Mouse (Mus musculus): Measurements from ENCODE around the gene Sema3e. TPM values are rescaled to one million over a fixed set of nuclear protein-coding genes. Genes with fewer than 3 reads are reported as not detected.

The Sema3e gene
- total and polyA plus RNA-seq, 2 experiments from 2014 or later = 2.8 to 5.2 TPM

GRCm38 (mm10) chr5:14090609-14090969 lies 65.5 kb downstream of the Sema3e start:
- Histone ChIP-seq H3K4me2 (ENCODE audit: low read depth, low read length, poor library complexity, severe bottlenecking) (no peak overlapping the region), H3K4me3 (ENCODE audit: low read depth, low read length) (no peak overlapping the region), H3K27me3 (ENCODE audit: insufficient read depth, low read length) (no peaks in the 10 kb centered on the region), H3K9me3 (ENCODE audit: low read length) (no peaks in the 10 kb centered on the region), H3K9ac (replicated peaks; ENCODE audit: low read length, poor library complexity, severe bottlenecking) (no peak overlapping the region), H3K27ac (ENCODE audit: low read depth, low read length) (no peak overlapping the region), H3K36me3 (ENCODE audit: insufficient read depth, low read length) (no peaks in the 10 kb centered on the region), H3K4me1 (ENCODE audit: insufficient read depth, low read length) (no peaks in the 10 kb centered on the region)
- DNase-seq (ENCODE audit: low spot score) (no peak), ATAC-seq (ENCODE audit: low FRiP score) (no peak)
- no peak for TF ChIP-seq CTCF (IDR thresholded peaks at IDR 0.05)
- 92% methylated on average over 4 of the region's 4 CpGs for WGBS

- Histone ChIP-seq H3K4me1 (ENCODE audit: insufficient read depth, low read length) (no peaks in the 10 kb centered on the region), H3K4me2 (ENCODE audit: low read depth, low read length, poor library complexity, severe bottlenecking) (peak overlapping the region; percentile 33), H3K27me3 (ENCODE audit: insufficient read depth, low read length) (no peaks in the 10 kb centered on the region), H3K27ac (ENCODE audit: low read depth, low read length) (no peak overlapping the region), H3K9ac (replicated peaks; ENCODE audit: low read length, poor library complexity, severe bottlenecking) (no peak overlapping the region), H3K4me3 (ENCODE audit: low read depth, low read length) (no peak overlapping the region), H3K9me3 (ENCODE audit: low read length) (no peaks in the 10 kb centered on the region), H3K36me3 (ENCODE audit: insufficient read depth, low read length) (no peaks in the 10 kb centered on the region)
- no peak for ATAC-seq (ENCODE audit: low FRiP score)
- no peak for DNase-seq (ENCODE audit: low spot score)
- no peak for TF ChIP-seq CTCF (IDR thresholded peaks at IDR 0.05)
- 57% methylated on average over 14 of the region's 14 CpGs for WGBS
Measured at GRCm38 (mm10) chr5:14092262-14092776, 67.2 kb downstream of the Sema3e start.

- H3K9me3 ChIP-seq (ENCODE audit: low read length) = no peaks in the 10 kb centered on the region
- no peaks in the 10 kb centered on the region for H3K27me3 ChIP-seq (ENCODE audit: insufficient read depth, low read length)
- no peak for DNase-seq (ENCODE audit: low spot score)
- H3K9ac ChIP-seq (replicated peaks; ENCODE audit: low read length, poor library complexity, severe bottlenecking) = no peak overlapping the region
- no peaks in the 10 kb centered on the region for H3K36me3 ChIP-seq (ENCODE audit: insufficient read depth, low read length)
- TF ChIP-seq CTCF (IDR thresholded peaks at IDR 0.05) = no peak
- no peak overlapping the region for H3K4me2 ChIP-seq (ENCODE audit: low read depth, low read length, poor library complexity, severe bottlenecking)
- H3K4me3 ChIP-seq (ENCODE audit: low read depth, low read length) = no peak overlapping the region
- no peak for ATAC-seq (ENCODE audit: low FRiP score)
- no peak overlapping the region for H3K27ac ChIP-seq (ENCODE audit: low read depth, low read length)
- no peaks in the 10 kb centered on the region for H3K4me1 ChIP-seq (ENCODE audit: insufficient read depth, low read length)
- WGBS = 90% methylated on average over 1 of the region's 1 CpGs
Measured at GRCm38 (mm10) chr5:14096196-14096595, 71.1 kb downstream of the Sema3e start.

- H3K9ac ChIP-seq (replicated peaks; ENCODE audit: low read length, poor library complexity, severe bottlenecking) = no peak overlapping the region
- H3K27me3 ChIP-seq (ENCODE audit: insufficient read depth, low read length) = no peaks in the 10 kb centered on the region
- no peak for TF ChIP-seq CTCF (IDR thresholded peaks at IDR 0.05)
- no peaks in the 10 kb centered on the region for H3K36me3 ChIP-seq (ENCODE audit: insufficient read depth, low read length)
- no peaks in the 10 kb centered on the region for H3K4me1 ChIP-seq (ENCODE audit: insufficient read depth, low read length)
- DNase-seq (ENCODE audit: low spot score) (no peak), ATAC-seq (ENCODE audit: low FRiP score) (no peak)
- no peaks in the 10 kb centered on the region for H3K9me3 ChIP-seq (ENCODE audit: low read length)
- no peak overlapping the region for H3K4me3 ChIP-seq (ENCODE audit: low read depth, low read length)
- 95% methylated on average over 3 of the region's 3 CpGs for WGBS
- no peak overlapping the region for H3K4me2 ChIP-seq (ENCODE audit: low read depth, low read length, poor library complexity, severe bottlenecking)
- H3K27ac ChIP-seq (ENCODE audit: low read depth, low read length) = no peak overlapping the region
Measured at GRCm38 (mm10) chr5:14098677-14099076, 73.6 kb downstream of the Sema3e start.

- Histone ChIP-seq H3K4me3 (ENCODE audit: low read depth, low read length) (no peak overlapping the region), H3K9ac (replicated peaks; ENCODE audit: low read length, poor library complexity, severe bottlenecking) (no peak overlapping the region), H3K9me3 (ENCODE audit: low read length) (no peaks in the 10 kb centered on the region), H3K4me1 (ENCODE audit: insufficient read depth, low read length) (no peaks in the 10 kb centered on the region), H3K27me3 (ENCODE audit: insufficient read depth, low read length) (no peaks in the 10 kb centered on the region), H3K27ac (ENCODE audit: low read depth, low read length) (no peak overlapping the region), H3K36me3 (ENCODE audit: insufficient read depth, low read length) (no peaks in the 10 kb centered on the region), H3K4me2 (ENCODE audit: low read depth, low read length, poor library complexity, severe bottlenecking) (no peak overlapping the region)
- 73% methylated on average over 4 of the region's 4 CpGs for WGBS
- ATAC-seq (ENCODE audit: low FRiP score) = no peak
- TF ChIP-seq CTCF (IDR thresholded peaks at IDR 0.05) = no peak
- no peak for DNase-seq (ENCODE audit: low spot score)
Measured at GRCm38 (mm10) chr5:14107365-14107764, 82.3 kb downstream of the Sema3e start.

GRCm38 (mm10) chr5:14109001-14109400 lies 83.9 kb downstream of the Sema3e start:
- no peak for TF ChIP-seq CTCF (IDR thresholded peaks at IDR 0.05)
- H3K36me3 ChIP-seq (ENCODE audit: insufficient read depth, low read length) = no peaks in the 10 kb centered on the region
- 87% methylated on average over 4 of the region's 4 CpGs for WGBS
- no peaks in the 10 kb centered on the region for H3K4me1 ChIP-seq (ENCODE audit: insufficient read depth, low read length)
- H3K27me3 ChIP-seq (ENCODE audit: insufficient read depth, low read length) = no peaks in the 10 kb centered on the region
- no peak overlapping the region for H3K4me3 ChIP-seq (ENCODE audit: low read depth, low read length)
- H3K9ac ChIP-seq (replicated peaks; ENCODE audit: low read length, poor library complexity, severe bottlenecking) = no peak overlapping the region
- no peak overlapping the region for H3K4me2 ChIP-seq (ENCODE audit: low read depth, low read length, poor library complexity, severe bottlenecking)
- no peak overlapping the region for H3K27ac ChIP-seq (ENCODE audit: low read depth, low read length)
- H3K9me3 ChIP-seq (ENCODE audit: low read length) = no peaks in the 10 kb centered on the region
- peak; percentile 5 for DNase-seq (ENCODE audit: low spot score)
- ATAC-seq (ENCODE audit: low FRiP score) = no peak
